Mouse (Mus musculus) monocyte, adult 2 months (primary cell): ENCODE results near the gene Adamts12.

Experiments
- DNase-seq, 2 experiments: peaks; one replicate each; pipeline ENCODE4 v3.0.0; 2022; ENCODE audit warnings: low spot score in 2 of 2, low read depth in 1 of 2

The Adamts12 gene

GRCm38 (mm10) chr15:11392903-11393302 lies 328.3 kb downstream of the Adamts12 start:
- DNase-seq = no peak

GRCm38 (mm10) chr15:11396421-11396820 lies 331.8 kb downstream of the Adamts12 start:
- no peak for DNase-seq
